Mouse (Mus musculus): ENCODE data around the gene Gpr143. TPM values are rescaled to one million over a fixed set of nuclear protein-coding genes. Genes with fewer than 3 reads are reported as not detected.

Gpr143 gene
- total RNA-seq, 2 experiments from 2014 or later: 0.36 TPM; not detected in 1

Other genes starting within 250 kb of the Gpr143 start
- gene Cldn34a, start 218.6 kb upstream of the Gpr143 start, total RNA-seq (2021): not detected
- gene Shroom2, start 12.5 kb upstream of the Gpr143 start, total RNA-seq (2021): 100 to 1,000 TPM; 157 to 167 TPM
- 1 to 10 TPM; 2.7 to 4.1 TPM for gene Usp51, start 224.5 kb downstream of the Gpr143 start, total RNA-seq (2021)

All from layer of hippocampus, postnatal 10 days (tissue).